Mouse (Mus musculus) G1E (cell line): ENCODE results near the gene Pip5k1b. TPM values are rescaled to one million over a fixed set of nuclear protein-coding genes. Genes with fewer than 3 reads are reported as not detected.

Experiments
- ATAC-seq: 2 replicates; pipeline ENCODE4 v1.8.0; 2016; ENCODE audit warnings: mild to moderate bottlenecking; ENCODE audit not compliant: insufficient number of reproducible peaks, poor library complexity, low FRiP score, severe bottlenecking; ENCODE audit errors: extremely low read depth
- DNase-seq: peaks from one replicate; pipeline ENCODE4 v3.0.0; 2012; ENCODE audit warnings: low spot score
- H3K27me3 ChIP-seq: 2 replicates; pipeline ENCODE4 v1.6.1; 2012; ENCODE audit warnings: mild to moderate bottlenecking, low read length, inconsistent platforms; ENCODE audit not compliant: insufficient read depth
- H3K36me3 ChIP-seq: replicated peaks from 2 replicates; pipeline ENCODE3; 2012; ENCODE audit warnings: mild to moderate bottlenecking, inconsistent platforms
- H3K4me1 ChIP-seq: 2 replicates; pipeline ENCODE4 v1.6.1; 2012; ENCODE audit warnings: low read depth, low read length, inconsistent platforms, mixed read lengths; ENCODE audit not compliant: insufficient read depth
- H3K4me3 ChIP-seq: 2 replicates; pipeline ENCODE4 v1.5.1; 2012; ENCODE audit warnings: low read depth, mild to moderate bottlenecking, inconsistent platforms, low read length, moderate library complexity, mixed read lengths
- H3K9me3 ChIP-seq: replicated peaks from 2 replicates; pipeline ENCODE4 v1.6.1; 2012; ENCODE audit warnings: inconsistent platforms
- CTCF ChIP-seq: IDR thresholded peaks from 2 replicates; pipeline ENCODE4 v1.5.1; 2012; ENCODE audit warnings: low read depth, low read length, inconsistent platforms, mixed read lengths
- GATA1 ChIP-seq: IDR thresholded peaks from 2 replicates; pipeline ENCODE4 v1.6.1; 2012; ENCODE audit warnings: borderline replicate concordance, low read length, inconsistent platforms, mixed read lengths
- GATA2 ChIP-seq: IDR thresholded peaks from 2 replicates; pipeline ENCODE4 v1.6.1; 2012; ENCODE audit warnings: low read depth, low read length, inconsistent platforms, borderline replicate concordance
- POLR2AphosphoS5 ChIP-seq: IDR thresholded peaks from 2 replicates; pipeline ENCODE4 v1.6.1; 2012; ENCODE audit warnings: low read depth, low read length, inconsistent platforms; ENCODE audit not compliant: insufficient replicate concordance
- TAL1 ChIP-seq: conservative IDR thresholded peaks from 2 replicates; pipeline ENCODE4 v1.6.1; 2012; ENCODE audit warnings: low read depth, low read length, inconsistent platforms, mixed read lengths
- polyA plus RNA-seq: library from polyadenylated mRNA; stranded (reverse); fragments of >175 nt; gene quantifications from 2 replicates; pipeline ENCODE4 v1.2.3, GENCODE M21; 2012
- total RNA-seq, 2 experiments: library from RNA; stranded (forward) in 1 of 2; stranded (reverse) in 1 of 2; fragments of 200-1000 nt in 1 of 2; fragments of >200 nt in 1 of 2; fragmentation: Nextera tagmentation in 1 of 2; gene quantifications; 2 replicates each; pipeline ENCODE4 v1.2.3; 2014 to 2017

The Pip5k1b gene
- total RNA-seq (2014; fragmentation: Nextera tagmentation) (66.4 and 69.3 TPM in 2 replicates), total RNA-seq (2017) (20.4 and 23.6 TPM in 2 replicates), polyA plus RNA-seq (11.1 and 12.7 TPM in 2 replicates)

GRCm38 (mm10) chr19:24555466-24555903 is at the start of gene Pip5k1b:
Gene Pip5k1b, minus strand, starts transcription at chr19:24555872.
- TF ChIP-seq CTCF = no peak
- TF ChIP-seq TAL1 = no peak
- TF ChIP-seq POLR2AphosphoS5 = no peak
- peaks cover 57% of the 10 kb centered on the region for H3K4me1 ChIP-seq

GRCm38 (mm10) chr19:24604105-24604504 is 48.4 kb upstream of the Pip5k1b start:
- H3K4me1 ChIP-seq = peaks cover 2% of the 10 kb centered on the region
- 0 out of 2 replicates have a peak, but pooled peaks cover 3% of the 10 kb centered on the region for H3K9me3 ChIP-seq
- H3K36me3 ChIP-seq = no peaks in the 10 kb centered on the region
- H3K27me3 ChIP-seq = peaks cover 30% of the 10 kb centered on the region
- H3K4me3 ChIP-seq = no peak overlapping the region
- DNase-seq (no peak), ATAC-seq (no peak)
- TF ChIP-seq GATA2 = no peak
- TF ChIP-seq TAL1 = no peak
- TF ChIP-seq POLR2AphosphoS5 = no peak

More at GRCm38 (mm10) chr19:24555466-24555903, at the start of gene Pip5k1b:
- Histone ChIP-seq H3K36me3 (peaks cover 10% of the 10 kb centered on the region), H3K4me3 (peak within 1 kb of the TSS; percentile 99), H3K27me3 (no peaks in the 10 kb centered on the region), H3K9me3 (0 out of 2 replicates have a peak, but pooled peaks cover under 1% of the 10 kb centered on the region)
- ATAC-seq (peak; percentile 9; the same call in 1 of the 2 replicates), DNase-seq (peak; percentile 72)

DNA sequence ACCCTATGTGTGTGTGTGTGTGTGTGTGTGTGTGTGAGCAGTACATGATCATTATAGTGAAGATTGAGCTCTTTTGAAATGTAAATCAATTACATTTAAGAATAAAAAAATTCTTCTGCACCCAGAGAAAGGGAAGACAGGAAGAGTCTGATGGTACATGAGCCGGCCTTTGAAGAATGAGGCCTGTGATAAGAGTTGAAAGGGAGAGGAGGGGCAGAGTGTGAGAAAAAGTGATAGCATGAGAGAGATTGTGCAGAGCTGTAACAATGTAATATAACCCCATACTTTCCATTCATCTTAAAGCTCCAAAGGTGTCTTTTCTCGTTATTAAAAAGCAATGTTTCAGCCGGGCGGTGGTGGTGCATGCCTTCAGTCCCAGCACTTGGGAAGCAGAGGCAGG is 47.8 kb upstream of the Pip5k1b start:
- Histone ChIP-seq H3K27me3 (peaks cover 29% of the 10 kb centered on the region), H3K4me1 (peaks cover 2% of the 10 kb centered on the region), H3K4me3 (no peak overlapping the region), H3K9me3 (0 out of 2 replicates have a peak, but pooled peaks cover 3% of the 10 kb centered on the region), H3K36me3 (no peaks in the 10 kb centered on the region)
- no peak for DNase-seq
- TF ChIP-seq GATA1 = no peak
- no peak for TF ChIP-seq TAL1
- no peak for TF ChIP-seq CTCF
- TF ChIP-seq GATA2 = no peak
- TF ChIP-seq POLR2AphosphoS5 = no peak
- ATAC-seq = no peak

GRCm38 (mm10) chr19:24586726-24587125 is 31.1 kb upstream of the Pip5k1b start:
- no peak for ATAC-seq
- DNase-seq = no peak
- TF ChIP-seq GATA2 (no peak), TAL1 (no peak), POLR2AphosphoS5 (no peak), CTCF (no peak), GATA1 (no peak)

DNA sequence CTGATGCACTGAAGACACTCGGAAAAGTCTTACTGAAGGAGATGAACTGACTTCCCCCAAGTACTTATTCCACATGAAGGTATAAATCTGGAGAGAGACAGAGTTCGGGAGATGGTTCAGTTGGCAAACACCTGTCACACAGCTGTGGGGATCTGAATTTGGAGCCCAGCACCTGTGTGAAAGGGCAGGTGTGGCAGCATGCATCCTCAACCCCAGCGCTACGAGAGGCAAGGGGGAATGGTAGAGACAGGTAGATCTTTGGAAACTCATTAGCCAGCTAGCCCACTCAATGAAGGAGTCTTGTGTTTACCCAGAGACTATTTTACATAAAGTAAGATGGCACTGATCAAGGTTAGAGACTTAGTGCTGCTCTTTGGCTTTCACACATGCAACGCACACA is 29.5 kb upstream of the Pip5k1b start:
- ATAC-seq (no peak), DNase-seq (no peak)
- Histone ChIP-seq H3K9me3 (no peaks in the 10 kb centered on the region), H3K4me3 (no peak overlapping the region), H3K4me1 (peaks cover 3% of the 10 kb centered on the region; the same call in 1 of the 2 replicates), H3K27me3 (peaks cover 43% of the 10 kb centered on the region), H3K36me3 (no peaks in the 10 kb centered on the region)
- TF ChIP-seq CTCF (no peak), GATA1 (no peak), POLR2AphosphoS5 (no peak), TAL1 (no peak), GATA2 (no peak)

More at GRCm38 (mm10) chr19:24586726-24587125, 31.1 kb upstream of the Pip5k1b start:
- Histone ChIP-seq H3K4me3 (no peak overlapping the region), H3K27me3 (peaks cover 43% of the 10 kb centered on the region), H3K4me1 (peaks cover 5% of the 10 kb centered on the region; the same call in 1 of the 2 replicates), H3K9me3 (no peaks in the 10 kb centered on the region), H3K36me3 (no peaks in the 10 kb centered on the region)

DNA sequence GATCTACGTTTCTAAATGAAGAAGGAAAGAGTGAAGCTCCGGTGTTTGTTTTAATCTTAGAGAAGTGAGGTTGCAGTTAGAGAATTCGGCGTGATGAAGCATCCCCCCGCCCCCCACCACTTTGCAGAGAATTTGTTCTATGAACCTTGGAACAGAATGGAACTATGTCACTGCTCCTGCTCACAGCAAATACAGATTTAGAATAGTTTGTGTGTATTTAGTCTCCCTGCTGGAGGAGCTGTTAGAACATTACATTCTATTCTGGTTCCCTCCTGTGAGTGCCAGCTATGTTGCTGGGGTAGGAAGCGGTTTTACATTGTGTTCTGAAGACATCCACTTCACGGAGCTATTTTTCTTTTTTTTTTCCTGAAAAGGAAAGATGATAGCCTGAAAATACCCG is 28.3 kb upstream of the Pip5k1b start:
- Histone ChIP-seq H3K9me3 (no peaks in the 10 kb centered on the region), H3K4me3 (no peak overlapping the region), H3K36me3 (no peaks in the 10 kb centered on the region), H3K27me3 (peaks cover 43% of the 10 kb centered on the region), H3K4me1 (no peaks in the 10 kb centered on the region)
- no peak for ATAC-seq
- DNase-seq = no peak
- TF ChIP-seq TAL1 (no peak), POLR2AphosphoS5 (no peak), CTCF (no peak)

DNA sequence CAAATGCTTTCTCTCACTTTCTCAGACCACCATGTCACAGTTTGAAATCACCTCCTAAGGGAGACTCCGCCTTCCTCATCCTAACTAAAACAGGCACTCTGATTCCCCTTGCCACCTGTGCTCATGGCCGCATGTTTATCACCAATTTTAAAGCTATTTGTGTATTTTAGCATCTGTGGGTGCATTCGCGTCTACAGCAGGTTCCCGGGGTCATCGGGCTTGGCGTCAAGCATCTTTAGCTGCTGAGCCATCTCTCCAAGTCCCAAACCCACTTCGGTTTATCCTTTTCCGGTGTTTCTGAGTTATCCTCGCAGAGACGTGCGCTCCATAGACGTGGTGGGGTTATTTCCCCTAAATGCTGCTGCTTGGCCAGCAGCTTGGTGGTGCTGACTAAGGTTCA is 20.5 kb upstream of the Pip5k1b start:
- no peaks in the 10 kb centered on the region for H3K36me3 ChIP-seq
- TF ChIP-seq TAL1 (no peak), CTCF (no peak), GATA2 (no peak), GATA1 (no peak), POLR2AphosphoS5 (no peak)
- DNase-seq = no peak

More for the DNA sequence above, 20.5 kb upstream of the Pip5k1b start:
- H3K27me3 ChIP-seq = peaks cover 23% of the 10 kb centered on the region
- no peaks in the 10 kb centered on the region for H3K9me3 ChIP-seq
- no peak overlapping the region for H3K4me3 ChIP-seq
- peaks cover 6% of the 10 kb centered on the region for H3K4me1 ChIP-seq
- no peak for ATAC-seq
